Mouse (Mus musculus): ENCODE measurements at regions not wholly inside any gene's neighbourhood (a gene's known extent, or its start where the extent isn't known, plus 50 kb on each side); places are given as distances from the start of the nearest gene placed in this dataset.

DNA sequence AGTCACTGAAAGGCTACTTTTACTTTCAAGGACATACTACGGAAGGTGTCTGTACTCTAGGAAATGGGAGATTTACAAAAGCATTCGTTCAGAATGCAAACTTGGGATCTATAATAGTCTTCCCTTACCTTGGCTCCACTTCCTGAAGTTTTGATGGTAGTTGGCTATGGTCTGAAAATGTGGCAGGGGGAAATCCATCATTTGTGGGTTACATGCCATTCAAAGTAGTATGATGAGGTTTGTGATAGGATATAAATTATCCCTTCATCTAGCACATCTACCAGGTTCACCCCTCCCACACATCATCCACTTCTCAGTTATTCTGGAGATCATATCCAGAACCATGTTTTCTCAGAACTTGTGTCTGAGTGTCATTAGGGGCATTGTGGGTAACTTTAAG, 184.7 kb upstream of the Gm5148 start:
- H3K27me3 ChIP-seq (ENCODE audit: control insufficient read depth, insufficient read depth, low read length) = no peaks in the 10 kb centered on the region
- H3K36me3 ChIP-seq (ENCODE audit: control insufficient read depth, insufficient read depth, low read length) = no peaks in the 10 kb centered on the region
- ATAC-seq (ENCODE audit: low FRiP score, low TSS enrichment) = no peak
- H3K9ac ChIP-seq (ENCODE audit: low read depth, low read length) = no peak overlapping the region
- peaks cover 30% of the 10 kb centered on the region for H3K4me1 ChIP-seq (ENCODE audit: control insufficient read depth, insufficient read depth, low read length)
- H3K4me2 ChIP-seq (replicated peaks; ENCODE audit: low read depth, low read length) = no peak overlapping the region
- H3K4me3 ChIP-seq (ENCODE audit: low read length) = no peak overlapping the region
- H3K9me3 ChIP-seq (ENCODE audit: control insufficient read depth, low read length) = no peaks in the 10 kb centered on the region
- H3K27ac ChIP-seq (ENCODE audit: low read depth, low read length) = peak overlapping the region; percentile 87
- 66% methylated on average over 2 of the region's 2 CpGs for WGBS

DNA sequence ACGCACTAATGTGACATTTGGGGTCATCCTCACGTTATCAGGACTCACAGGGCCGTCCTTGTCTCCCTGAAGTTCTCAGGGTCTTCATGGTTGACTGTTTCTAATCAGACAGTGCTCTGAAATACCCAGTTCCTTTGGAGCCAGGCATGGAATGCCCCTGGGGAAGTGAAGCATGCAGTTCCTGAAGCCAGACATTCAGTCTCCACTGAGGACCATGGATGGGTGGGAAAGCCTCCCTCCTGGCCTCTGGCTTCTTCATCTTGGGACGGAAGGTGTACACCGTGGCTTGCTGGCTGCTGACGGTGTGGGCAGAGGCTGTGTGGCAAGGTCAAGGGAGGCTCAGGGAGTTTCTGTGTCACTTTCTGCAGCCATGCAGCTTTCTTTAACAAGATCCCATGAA, 184.2 kb upstream of the Gm5148 start:
- Histone ChIP-seq H3K36me3 (ENCODE audit: control insufficient read depth, insufficient read depth, low read length) (no peaks in the 10 kb centered on the region), H3K4me1 (ENCODE audit: control insufficient read depth, insufficient read depth, low read length) (peaks cover 30% of the 10 kb centered on the region), H3K27me3 (ENCODE audit: control insufficient read depth, insufficient read depth, low read length) (no peaks in the 10 kb centered on the region), H3K4me2 (replicated peaks; ENCODE audit: low read depth, low read length) (no peak overlapping the region), H3K9ac (ENCODE audit: low read depth, low read length) (no peak overlapping the region), H3K4me3 (ENCODE audit: low read length) (no peak overlapping the region), H3K27ac (ENCODE audit: low read depth, low read length) (peak overlapping the region; percentile 87), H3K9me3 (ENCODE audit: control insufficient read depth, low read length) (no peaks in the 10 kb centered on the region)
- peak; percentile 50 for ATAC-seq (ENCODE audit: low FRiP score, low TSS enrichment)
- WGBS = 7% methylated on average over 6 of the region's 6 CpGs

DNA sequence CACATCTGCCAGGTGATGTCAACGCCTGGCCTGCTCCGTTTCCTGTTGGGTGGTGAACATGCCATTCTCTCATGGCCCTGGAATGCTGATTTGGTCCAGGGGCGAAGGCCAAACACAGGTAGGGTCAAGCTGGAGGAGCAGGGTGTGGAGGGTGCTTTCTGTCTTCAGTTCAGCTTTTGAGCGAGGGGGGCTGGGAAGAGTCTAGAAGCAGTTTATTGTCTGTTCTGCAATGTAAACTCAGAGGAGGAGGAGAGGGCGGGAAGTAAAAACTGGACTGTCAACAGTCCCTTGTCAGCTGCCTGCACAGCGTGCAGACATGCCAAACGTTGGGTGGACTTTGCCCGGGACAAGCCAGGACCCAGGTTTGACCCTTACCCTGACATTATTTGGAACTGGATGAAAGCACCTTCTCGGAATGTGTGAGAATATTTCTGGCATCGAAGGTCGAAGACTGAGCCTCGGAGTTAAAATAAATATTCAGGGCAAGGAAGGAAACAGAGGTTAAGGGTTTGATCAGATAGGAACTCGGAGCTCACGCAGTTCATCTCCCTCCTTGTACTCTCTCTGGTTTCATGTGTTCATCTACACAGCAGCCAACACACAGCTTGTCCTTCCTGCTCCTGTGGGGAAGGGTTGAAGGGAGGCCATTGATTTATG, 183.3 kb upstream of the Gm5148 start:
- WGBS = 5% methylated on average over 14 of the region's 14 CpGs
- H3K27ac ChIP-seq (ENCODE audit: low read depth, low read length) = peak overlapping the region; percentile 87
- ATAC-seq (ENCODE audit: low FRiP score, low TSS enrichment) = peak; percentile 79
- H3K9ac ChIP-seq (ENCODE audit: low read depth, low read length) = no peak overlapping the region
- H3K4me3 ChIP-seq (ENCODE audit: low read length) = no peak overlapping the region
- H3K27me3 ChIP-seq (ENCODE audit: control insufficient read depth, insufficient read depth, low read length) = no peaks in the 10 kb centered on the region
- H3K9me3 ChIP-seq (ENCODE audit: control insufficient read depth, low read length) = no peaks in the 10 kb centered on the region
- peak overlapping the region; percentile 29; the same call in 1 of the 2 replicates for H3K4me2 ChIP-seq (replicated peaks; ENCODE audit: low read depth, low read length)
- H3K36me3 ChIP-seq (ENCODE audit: control insufficient read depth, insufficient read depth, low read length) = no peaks in the 10 kb centered on the region
- H3K4me1 ChIP-seq (ENCODE audit: control insufficient read depth, insufficient read depth, low read length) = peaks cover 30% of the 10 kb centered on the region

DNA sequence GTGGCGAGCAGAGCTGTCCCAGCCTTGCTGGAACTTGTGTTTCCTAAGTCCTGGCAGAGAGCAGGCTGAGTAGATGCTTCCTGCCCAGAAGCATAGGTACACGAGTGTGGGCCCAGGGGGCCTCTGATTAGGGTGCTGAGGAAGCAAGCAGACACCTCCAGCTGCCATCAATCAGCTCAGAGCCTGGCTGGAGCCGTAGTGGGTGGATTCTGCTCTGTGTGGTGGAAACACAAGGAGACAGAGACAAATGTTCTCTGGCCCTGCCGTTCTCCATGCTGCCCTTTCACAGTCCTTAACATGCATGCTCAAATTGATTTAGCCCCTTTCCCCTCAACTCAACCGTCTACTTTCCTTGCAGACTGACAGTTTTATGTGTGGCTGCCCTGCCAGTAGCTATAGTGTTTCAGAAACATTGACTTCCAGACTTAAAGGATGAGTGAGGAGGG, 182.5 kb upstream of the Gm5148 start:
- H3K27me3 ChIP-seq (ENCODE audit: control insufficient read depth, insufficient read depth, low read length) = no peaks in the 10 kb centered on the region
- H3K4me2 ChIP-seq (replicated peaks; ENCODE audit: low read depth, low read length) = no peak overlapping the region
- H3K4me1 ChIP-seq (ENCODE audit: control insufficient read depth, insufficient read depth, low read length) = peaks cover 30% of the 10 kb centered on the region
- whole genome bisulfite sequencing = 6% methylated on average over 5 of the region's 5 CpGs
- no peaks in the 10 kb centered on the region for H3K36me3 ChIP-seq (ENCODE audit: control insufficient read depth, insufficient read depth, low read length)
- no peak overlapping the region for H3K4me3 ChIP-seq (ENCODE audit: low read length)
- H3K9ac ChIP-seq (ENCODE audit: low read depth, low read length) = no peak overlapping the region
- no peaks in the 10 kb centered on the region for H3K9me3 ChIP-seq (ENCODE audit: control insufficient read depth, low read length)
- ATAC-seq (ENCODE audit: low FRiP score, low TSS enrichment) = peak; percentile 92
- H3K27ac ChIP-seq (ENCODE audit: low read depth, low read length) = peak overlapping the region; percentile 87

DNA sequence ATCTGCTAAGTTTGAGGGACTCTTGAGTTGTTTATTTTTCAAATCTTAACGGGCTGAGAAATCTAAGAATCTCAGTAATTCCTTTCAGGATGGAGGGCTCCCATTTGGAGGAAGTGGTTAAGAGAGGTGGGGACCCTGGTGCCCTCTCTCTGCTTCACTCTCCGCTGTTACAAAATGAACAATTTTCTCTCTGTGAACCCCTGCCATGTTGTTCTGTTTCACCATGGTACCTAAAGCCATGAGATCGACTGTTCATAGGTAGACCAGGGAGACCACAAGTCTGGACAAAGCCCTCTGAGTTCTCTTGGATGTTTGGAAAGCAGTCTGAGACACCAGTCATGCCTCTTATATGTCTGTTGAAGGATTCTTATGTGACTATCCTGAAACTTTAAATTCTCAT, 179.9 kb upstream of the Gm5148 start:
- Histone ChIP-seq H3K9ac (ENCODE audit: low read depth, low read length) (no peak overlapping the region), H3K36me3 (ENCODE audit: control insufficient read depth, insufficient read depth, low read length) (no peaks in the 10 kb centered on the region), H3K4me2 (replicated peaks; ENCODE audit: low read depth, low read length) (no peak overlapping the region), H3K27ac (ENCODE audit: low read depth, low read length) (no peak overlapping the region), H3K4me1 (ENCODE audit: control insufficient read depth, insufficient read depth, low read length) (peaks cover 30% of the 10 kb centered on the region), H3K27me3 (ENCODE audit: control insufficient read depth, insufficient read depth, low read length) (no peaks in the 10 kb centered on the region), H3K4me3 (ENCODE audit: low read length) (no peak overlapping the region), H3K9me3 (ENCODE audit: control insufficient read depth, low read length) (no peaks in the 10 kb centered on the region)
- 69% methylated on average over 3 of the region's 3 CpGs for WGBS
- ATAC-seq (ENCODE audit: low FRiP score, low TSS enrichment) = no peak

DNA sequence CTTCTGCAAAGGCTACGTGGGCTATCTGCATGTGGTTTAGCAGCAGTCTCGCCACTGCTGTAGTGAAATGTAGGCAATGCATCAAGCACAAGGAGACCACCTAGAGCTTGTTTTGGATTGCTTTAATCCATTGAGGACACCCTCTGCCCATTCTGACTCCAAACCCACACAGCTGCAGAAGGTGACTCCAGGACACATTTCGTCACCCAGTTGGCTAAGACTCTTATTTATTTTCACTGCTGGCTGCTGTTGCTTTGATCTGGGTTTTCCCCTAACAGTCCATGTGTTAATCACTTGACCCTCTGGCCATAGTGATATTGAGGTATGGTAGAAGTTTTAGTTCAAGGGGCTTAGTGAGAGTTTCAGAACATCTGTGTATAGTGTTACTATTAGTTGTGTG, 179.2 kb upstream of the Gm5148 start:
- H3K4me3 ChIP-seq (ENCODE audit: low read length) = no peak overlapping the region
- no peaks in the 10 kb centered on the region for H3K27me3 ChIP-seq (ENCODE audit: control insufficient read depth, insufficient read depth, low read length)
- no peaks in the 10 kb centered on the region for H3K9me3 ChIP-seq (ENCODE audit: control insufficient read depth, low read length)
- H3K4me1 ChIP-seq (ENCODE audit: control insufficient read depth, insufficient read depth, low read length) = peaks cover 25% of the 10 kb centered on the region
- 80% methylated on average over 3 of the region's 3 CpGs for WGBS
- H3K9ac ChIP-seq (ENCODE audit: low read depth, low read length) = no peak overlapping the region
- no peaks in the 10 kb centered on the region for H3K36me3 ChIP-seq (ENCODE audit: control insufficient read depth, insufficient read depth, low read length)
- no peak overlapping the region for H3K4me2 ChIP-seq (replicated peaks; ENCODE audit: low read depth, low read length)
- no peak overlapping the region for H3K27ac ChIP-seq (ENCODE audit: low read depth, low read length)
- no peak for ATAC-seq (ENCODE audit: low FRiP score, low TSS enrichment)

DNA sequence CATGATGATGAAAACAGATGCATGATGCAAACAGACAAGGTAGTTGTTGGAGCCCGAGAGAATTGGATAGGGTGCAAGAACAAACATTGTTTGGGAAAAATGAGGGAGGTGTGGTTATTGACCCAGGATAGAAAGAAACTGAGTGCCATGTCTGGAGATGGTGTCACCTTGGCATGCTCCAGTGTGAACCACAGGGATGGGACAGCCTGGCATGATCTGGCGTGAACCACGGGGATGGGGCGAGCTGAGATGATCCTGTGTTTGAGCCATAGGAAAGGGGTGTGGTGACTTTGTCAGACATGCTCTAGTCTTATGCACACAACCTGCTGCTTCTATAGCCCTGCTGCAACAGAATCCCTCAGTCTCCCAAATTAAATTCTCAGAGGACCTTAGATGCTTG, 178.7 kb upstream of the Gm5148 start:
- Histone ChIP-seq H3K9me3 (ENCODE audit: control insufficient read depth, low read length) (no peaks in the 10 kb centered on the region), H3K27ac (ENCODE audit: low read depth, low read length) (no peak overlapping the region), H3K4me2 (replicated peaks; ENCODE audit: low read depth, low read length) (no peak overlapping the region), H3K4me3 (ENCODE audit: low read length) (no peak overlapping the region), H3K4me1 (ENCODE audit: control insufficient read depth, insufficient read depth, low read length) (peaks cover 21% of the 10 kb centered on the region), H3K27me3 (ENCODE audit: control insufficient read depth, insufficient read depth, low read length) (no peaks in the 10 kb centered on the region), H3K36me3 (ENCODE audit: control insufficient read depth, insufficient read depth, low read length) (no peaks in the 10 kb centered on the region), H3K9ac (ENCODE audit: low read depth, low read length) (no peak overlapping the region)
- ATAC-seq (ENCODE audit: low FRiP score, low TSS enrichment) = no peak
- WGBS = 91% methylated on average over 4 of the region's 4 CpGs

DNA sequence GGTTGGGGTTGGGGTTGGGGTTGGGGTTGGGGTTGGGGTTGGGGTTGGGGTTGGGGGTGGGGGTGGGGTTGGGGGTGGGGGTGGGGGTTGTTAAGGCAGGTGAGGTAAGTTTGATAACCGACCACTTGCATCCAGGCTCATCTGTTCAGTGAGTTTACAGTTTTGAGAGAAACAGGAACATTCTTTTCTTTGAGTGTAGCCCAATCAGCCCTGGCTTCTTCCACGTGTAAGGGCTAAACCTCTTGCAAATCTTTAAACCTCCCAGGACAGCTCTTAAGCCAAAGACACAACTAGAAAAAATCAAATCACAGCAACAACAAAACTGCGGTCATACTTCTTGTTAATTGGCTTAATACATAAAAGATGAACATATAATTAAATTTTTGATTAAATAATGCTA, 173.1 kb upstream of the Gm5148 start:
- Histone ChIP-seq H3K4me3 (ENCODE audit: low read length) (no peak overlapping the region), H3K27ac (ENCODE audit: low read depth, low read length) (peak overlapping the region; percentile 73; the same call in 1 of the 2 replicates)

DNA sequence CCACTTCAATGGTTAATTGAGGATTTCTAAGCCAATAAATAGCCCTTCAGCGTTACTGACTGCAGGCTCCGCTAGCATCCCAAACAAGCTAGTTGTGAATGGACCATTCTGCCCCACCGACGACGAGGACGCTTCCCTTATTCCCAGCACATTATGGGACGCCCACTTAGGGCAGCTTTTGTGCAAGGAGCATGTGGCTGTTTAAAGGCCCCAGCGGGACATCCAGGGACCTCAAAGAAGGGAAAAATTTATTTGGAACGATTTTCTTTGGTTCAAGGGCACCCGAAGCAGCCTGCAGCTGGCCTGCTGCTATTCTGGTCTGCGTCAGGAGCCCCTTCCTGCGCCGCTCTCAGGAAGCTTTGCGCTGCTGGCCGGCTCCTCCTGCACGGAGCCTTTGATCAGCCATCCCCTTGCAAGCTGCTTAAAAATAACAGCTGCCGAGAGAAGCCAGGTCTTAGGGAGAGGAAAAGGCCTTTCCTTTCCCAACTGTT, 172.6 kb upstream of the Gm5148 start:
- 2% methylated on average over 17 of the region's 17 CpGs for WGBS
- peak; percentile 82 for ATAC-seq (ENCODE audit: low FRiP score, low TSS enrichment)
- peak overlapping the region; percentile 73; the same call in 1 of the 2 replicates for H3K27ac ChIP-seq (ENCODE audit: low read depth, low read length)
- H3K4me1 ChIP-seq (ENCODE audit: control insufficient read depth, insufficient read depth, low read length) = peaks cover 14% of the 10 kb centered on the region; the same call in 1 of the 2 replicates
- no peaks in the 10 kb centered on the region for H3K27me3 ChIP-seq (ENCODE audit: control insufficient read depth, insufficient read depth, low read length)
- 0 out of 2 replicates have a peak, but pooled peaks cover 4% of the 10 kb centered on the region for H3K9me3 ChIP-seq (ENCODE audit: control insufficient read depth, low read length)
- no peak overlapping the region; the same call in none of the 2 replicates for H3K4me3 ChIP-seq (ENCODE audit: low read length)
- H3K36me3 ChIP-seq (ENCODE audit: control insufficient read depth, insufficient read depth, low read length) = no peaks in the 10 kb centered on the region
- H3K9ac ChIP-seq (ENCODE audit: low read depth, low read length) = peak overlapping the region; percentile 20; the same call in 1 of the 2 replicates
- H3K4me2 ChIP-seq (replicated peaks; ENCODE audit: low read depth, low read length) = peak overlapping the region; percentile 36

More for the DNA sequence above, 173.1 kb upstream of the Gm5148 start:
- H3K27me3 ChIP-seq (ENCODE audit: control insufficient read depth, insufficient read depth, low read length) = no peaks in the 10 kb centered on the region
- H3K9me3 ChIP-seq (ENCODE audit: control insufficient read depth, low read length) = 0 out of 2 replicates have a peak, but pooled peaks cover 4% of the 10 kb centered on the region
- no peak overlapping the region for H3K9ac ChIP-seq (ENCODE audit: low read depth, low read length)
- WGBS = 34% methylated on average over 3 of the region's 3 CpGs
- no peaks in the 10 kb centered on the region for H3K36me3 ChIP-seq (ENCODE audit: control insufficient read depth, insufficient read depth, low read length)
- ATAC-seq (ENCODE audit: low FRiP score, low TSS enrichment) = no peak
- H3K4me2 ChIP-seq (replicated peaks; ENCODE audit: low read depth, low read length) = no peak overlapping the region; the same call in 1 of the 2 replicates
- peaks cover 14% of the 10 kb centered on the region; the same call in 1 of the 2 replicates for H3K4me1 ChIP-seq (ENCODE audit: control insufficient read depth, insufficient read depth, low read length)

All from kidney, embryonic 14.5 days (tissue).